Mouse (Mus musculus): ENCODE measurements around the gene Kremen2.
A peak's percentile ranks its signal among the peaks of the same experiment; 100 is the strongest.
"Not testable (repeated sequence)": the region's sequence is repeated elsewhere in the genome, so short reads cannot be mapped to it uniquely, and the experiment has no call there.

Gene Kremen2

DNA sequence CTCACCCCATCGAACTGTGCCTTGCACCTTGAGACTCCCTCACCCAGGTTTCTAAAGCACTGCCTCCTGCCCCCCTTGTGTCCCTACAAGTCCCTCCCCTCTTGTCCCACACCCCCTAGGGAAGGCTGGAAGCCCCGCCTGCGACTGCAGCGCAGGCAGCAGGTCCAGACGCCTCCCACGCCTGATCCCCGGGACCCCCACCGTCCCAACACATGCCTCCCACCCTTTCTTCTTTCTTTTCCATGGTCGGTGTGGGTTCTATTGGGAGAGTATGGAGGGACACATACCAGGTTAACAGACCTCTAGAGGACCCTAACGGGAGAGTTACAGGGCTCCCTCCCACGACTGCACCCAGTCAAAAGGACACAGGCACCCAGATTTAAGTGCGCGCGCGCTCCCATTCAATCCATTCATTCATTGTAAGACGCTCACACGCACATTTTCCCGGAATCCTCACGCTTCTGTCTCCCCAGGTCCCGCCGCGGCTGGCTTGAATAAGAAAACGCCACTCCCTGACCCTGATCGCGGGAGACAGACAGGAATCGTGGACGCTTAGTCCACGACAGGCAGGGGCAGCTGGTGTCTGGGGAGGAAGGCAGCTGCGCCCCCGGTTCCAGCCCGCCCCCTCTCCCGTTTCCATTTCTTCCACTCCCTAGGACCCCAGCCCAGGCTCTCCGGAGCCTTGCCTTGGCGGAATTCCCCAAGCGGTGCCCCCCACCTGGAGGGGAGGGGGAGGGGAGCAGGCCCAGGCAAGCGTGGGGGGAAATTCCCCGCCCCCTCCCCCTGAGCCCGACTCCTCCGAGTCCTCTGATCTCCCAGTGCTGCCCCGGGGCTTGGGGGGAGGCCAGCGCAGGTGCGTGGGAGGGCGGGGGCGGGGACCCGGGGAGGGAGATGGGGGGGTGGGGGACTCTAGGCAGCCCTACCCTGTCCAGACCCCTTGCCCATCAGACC, at the start of gene Kremen2:
Kremen2 (minus strand) TSS at position 533 of the 951 bp plus-strand sequence.
- no peak for DNase-seq (ENCODE audit: low spot score in 2 of 2)

DNA sequence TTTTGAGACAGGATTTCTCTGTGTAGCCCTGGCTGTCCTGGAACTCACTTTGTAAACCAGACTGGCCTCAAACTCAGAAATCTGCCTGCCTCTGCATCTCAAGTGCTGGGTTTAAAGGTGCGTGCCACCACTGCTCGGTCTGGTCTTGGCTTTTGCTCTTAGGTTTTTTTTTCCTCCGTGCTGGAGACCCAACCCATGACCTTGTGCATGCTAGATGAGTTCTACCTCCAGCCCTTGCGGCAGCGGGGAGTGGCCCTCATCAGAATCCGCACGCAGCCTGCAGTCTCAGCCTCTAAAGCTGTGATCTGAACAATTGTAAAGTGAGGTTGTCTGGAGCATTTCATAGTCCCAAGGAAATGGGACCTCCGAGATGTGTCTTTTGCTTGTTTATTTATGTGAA, 49.7 kb upstream of the Kremen2 start:
- DNase-seq (ENCODE audit: low spot score in 2 of 2): no peak

DNA sequence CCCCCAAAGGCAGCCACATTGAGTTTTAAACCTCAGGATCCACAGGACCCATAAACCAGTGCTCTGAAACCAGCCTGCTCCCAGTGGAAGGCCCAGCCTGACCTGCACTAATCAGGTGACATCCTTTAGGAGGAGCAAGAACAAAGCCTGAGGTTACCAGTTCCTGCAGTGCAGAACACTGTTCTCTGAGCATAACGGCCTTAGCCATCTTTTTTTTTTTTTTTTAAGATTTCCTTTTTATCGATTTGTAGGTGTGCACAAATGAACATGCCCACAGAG, 45.4 kb upstream of the Kremen2 start:
- DNase-seq (ENCODE audit: low spot score in 2 of 2): no peak

DNA sequence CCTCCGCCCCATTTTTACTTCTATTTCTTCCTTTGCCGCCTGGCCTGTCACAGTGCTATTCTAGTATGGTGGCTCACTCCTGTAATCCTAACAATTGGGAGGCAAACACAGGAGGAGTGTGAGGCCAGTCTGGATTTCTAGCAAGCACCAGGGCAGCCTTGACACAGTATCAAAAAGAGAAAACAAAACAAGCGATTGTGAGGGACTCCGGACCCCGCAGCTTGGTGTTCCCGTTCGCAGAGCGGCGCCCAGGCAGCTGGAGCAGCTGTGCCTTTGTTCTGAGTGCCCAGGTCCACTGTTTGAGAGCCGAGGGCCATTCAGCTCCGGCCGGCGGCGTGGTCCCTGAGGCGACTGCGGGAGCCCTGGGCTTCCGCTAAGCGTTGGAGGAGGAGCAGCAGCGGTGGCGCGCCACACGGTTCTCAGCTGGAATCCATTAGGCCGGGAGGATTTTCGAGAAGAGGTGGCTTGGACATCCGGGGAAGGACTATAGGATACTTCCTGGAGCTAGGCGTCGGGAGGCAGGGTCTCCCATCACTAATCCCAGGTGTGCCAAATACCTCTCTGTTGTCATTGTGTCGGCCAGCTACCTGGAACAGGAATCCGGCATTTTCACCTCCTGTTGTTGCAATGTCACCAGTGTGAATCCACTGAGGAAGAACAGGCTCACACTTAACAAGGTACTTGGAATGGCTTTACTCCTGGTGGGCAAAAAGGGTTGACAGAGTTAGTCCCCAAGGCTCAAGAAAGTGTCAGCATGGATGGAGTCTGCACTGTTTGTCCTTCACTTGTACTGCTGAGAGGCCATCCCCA, 44.8 kb upstream of the Kremen2 start, which contains the start of gene Srrm2:
Srrm2 (plus strand) TSS at position 264 of the 810 bp plus-strand sequence.
- DNase-seq (ENCODE audit: low spot score in 2 of 2): peak in 1 of 2 experiments; percentile 30

DNA sequence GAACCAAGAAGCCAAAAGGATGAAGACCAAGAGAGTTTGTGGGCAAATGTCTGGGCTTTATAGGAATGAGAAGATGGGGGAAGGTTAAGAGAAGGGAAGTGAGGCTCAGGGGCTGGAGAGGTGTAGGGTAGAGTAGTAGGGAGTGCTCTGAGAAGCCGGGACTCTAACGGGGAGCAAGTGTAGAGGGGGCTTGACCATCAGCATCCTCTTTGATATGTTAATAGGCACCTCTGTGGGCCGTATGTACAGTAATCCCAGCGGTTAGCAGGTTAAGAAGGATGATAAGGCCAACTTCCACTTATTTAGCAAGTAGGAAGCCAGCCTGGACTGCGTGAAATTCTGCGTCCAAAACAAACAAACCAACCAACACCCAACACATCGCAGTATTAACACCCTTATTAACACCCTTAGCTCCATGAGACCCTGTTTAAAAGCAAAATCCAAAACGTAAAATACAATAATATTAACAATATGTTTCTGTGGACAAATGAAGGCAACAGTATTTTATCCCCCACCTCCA, 44.2 kb upstream of the Kremen2 start:
- DNase-seq (ENCODE audit: low spot score in 2 of 2): no peak

DNA sequence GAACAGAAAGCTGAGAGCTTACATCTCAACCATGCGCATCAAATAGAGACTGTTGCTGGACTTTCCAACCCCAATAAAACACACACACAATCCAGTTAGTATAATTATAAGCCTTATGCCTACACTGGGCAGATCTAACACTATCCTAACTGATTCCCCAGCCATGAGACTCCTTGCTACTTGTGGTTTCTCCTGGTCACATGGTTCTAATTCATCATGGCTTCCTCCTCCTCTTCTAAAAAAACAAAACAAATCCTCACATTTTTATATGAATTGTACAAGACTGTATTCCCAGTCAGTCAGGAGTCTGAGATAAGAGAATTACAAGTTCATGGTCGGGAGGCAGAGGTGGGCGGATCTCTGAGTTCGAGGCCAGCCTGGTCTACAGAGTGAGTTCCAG, 43.3 kb upstream of the Kremen2 start:
- DNase-seq (ENCODE audit: low spot score in 2 of 2): no peak

DNA sequence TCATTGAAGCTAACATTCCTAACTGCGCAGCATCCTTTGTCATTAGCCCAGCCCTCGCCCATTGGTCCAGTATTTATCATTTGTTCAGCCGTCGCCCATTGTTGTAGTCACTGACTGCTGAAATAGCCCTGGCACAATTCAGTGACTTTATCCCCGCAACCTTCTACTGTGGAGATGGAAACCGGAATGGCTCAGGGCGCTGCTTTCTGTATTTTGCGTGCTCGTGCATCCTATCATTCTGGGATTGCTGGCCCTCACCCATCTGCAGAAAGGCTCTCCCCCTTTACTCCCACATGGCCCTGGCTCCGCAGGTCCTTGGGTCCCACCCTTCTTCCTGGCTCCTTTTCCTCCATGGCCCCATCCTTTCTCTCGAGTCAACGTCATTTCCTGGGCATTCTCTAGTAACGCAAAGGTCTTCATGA, 40.9 kb upstream of the Kremen2 start:
- DNase-seq (ENCODE audit: low spot score in 2 of 2): no peak

DNA sequence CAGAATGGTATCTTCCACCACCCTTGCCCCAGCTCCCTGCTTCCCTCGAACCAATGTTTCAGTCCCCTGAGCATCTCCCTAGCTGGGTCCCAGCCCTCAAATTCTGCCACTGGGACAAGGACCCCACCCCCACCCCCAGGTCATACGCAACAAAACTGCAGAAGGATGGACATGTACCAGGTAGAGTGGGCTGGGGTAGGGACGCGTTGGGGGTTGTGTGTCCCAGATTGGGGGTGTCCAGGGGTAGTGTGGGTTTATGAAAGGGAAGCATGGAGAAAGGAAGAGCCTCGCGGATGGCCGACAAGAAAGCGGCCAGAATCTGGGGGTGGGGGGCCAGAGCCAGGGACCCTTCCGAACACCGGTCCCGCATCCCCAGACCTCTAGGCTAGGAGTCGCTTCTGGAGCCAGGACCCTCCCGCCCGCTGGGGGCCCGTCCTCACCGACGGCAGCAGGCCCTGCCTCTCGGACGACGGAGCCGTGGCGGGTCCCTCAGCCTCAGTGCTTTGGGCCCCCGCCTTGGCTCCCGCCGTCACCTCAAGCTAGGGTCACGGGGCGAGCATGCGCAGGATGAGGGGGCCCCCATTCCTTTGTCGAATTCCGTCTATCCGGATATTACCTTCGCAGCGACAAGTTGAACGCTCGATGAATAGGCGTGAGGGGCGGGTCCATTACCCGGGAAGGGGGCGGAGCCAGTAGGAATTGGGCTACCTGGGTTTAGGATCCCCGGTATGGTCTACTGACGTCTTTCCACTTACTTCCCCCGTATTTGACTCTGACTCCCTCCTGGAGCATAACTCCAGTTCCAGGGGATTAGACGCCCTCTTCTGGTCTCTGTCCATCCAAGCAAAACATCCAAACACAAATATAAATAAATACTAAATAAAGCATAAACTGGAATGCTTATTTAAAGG, 40.2 kb upstream of the Kremen2 start, which contains the start of gene Flywch2:
Flywch2 (minus strand) TSS at position 521 of the 911 bp plus-strand sequence.
- peak; percentile 27 to 50 for DNase-seq (ENCODE audit: low spot score in 2 of 2)

DNA sequence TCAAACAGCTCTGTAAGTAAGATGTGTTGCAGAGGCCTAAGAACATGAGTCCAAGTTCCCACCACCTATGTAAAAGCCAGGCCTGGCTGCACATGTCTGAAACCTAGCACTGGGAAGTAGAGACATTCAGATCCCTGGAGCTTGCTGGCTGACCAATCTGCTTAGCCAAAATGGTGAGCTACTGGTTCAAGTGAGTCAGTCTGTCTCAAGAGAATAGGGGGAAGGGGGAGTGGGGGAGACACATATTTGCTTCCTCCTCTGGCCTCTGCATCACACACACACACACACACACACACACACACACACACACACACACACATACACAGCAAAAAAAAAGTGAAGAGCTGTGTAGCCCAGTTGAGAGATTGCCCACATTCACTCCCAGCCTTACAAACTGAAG, 37.7 kb upstream of the Kremen2 start:
- DNase-seq (ENCODE audit: low spot score in 2 of 2): no peak

DNA sequence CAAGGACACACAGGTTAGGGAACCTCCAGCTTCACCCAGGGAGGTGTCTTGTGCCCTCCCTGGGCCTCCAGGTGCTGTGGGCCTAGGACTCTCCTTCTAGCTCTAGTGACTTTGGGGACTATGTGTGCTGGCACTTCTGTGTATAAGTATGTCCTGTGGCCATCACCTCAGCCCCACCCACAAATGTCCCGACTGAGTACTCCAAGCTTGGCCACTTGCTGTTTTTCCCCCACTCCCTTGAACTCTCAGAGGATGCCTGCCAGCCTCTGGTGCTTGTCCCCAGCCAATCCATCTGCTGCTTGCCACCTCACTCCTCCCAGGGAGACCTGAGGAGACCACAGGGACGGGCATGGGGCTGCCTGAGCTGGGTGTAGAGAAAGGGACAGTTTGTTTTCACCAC, 32.8 kb upstream of the Kremen2 start:
- DNase-seq (ENCODE audit: low spot score in 2 of 2): no peak

DNA sequence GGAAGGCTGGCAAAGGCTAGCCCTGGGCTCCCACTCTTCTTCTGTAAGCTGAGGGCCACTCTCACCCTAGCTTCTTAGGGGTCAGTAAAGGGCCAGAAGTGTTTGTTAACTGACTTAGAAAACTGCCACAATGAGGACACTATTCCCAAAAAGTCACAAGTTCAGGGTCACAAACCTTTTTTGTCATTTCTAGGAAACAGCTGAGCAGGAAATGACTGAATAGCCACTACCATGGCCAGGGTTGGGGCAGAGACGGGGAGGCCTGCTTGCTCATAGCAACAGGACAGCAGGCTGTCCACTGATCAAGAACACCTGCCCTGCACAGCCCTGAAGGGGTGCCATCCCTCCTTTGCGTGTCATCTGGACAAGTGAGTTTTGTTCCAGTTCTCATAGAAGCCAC, 31.5 kb upstream of the Kremen2 start:
- DNase-seq (ENCODE audit: low spot score in 2 of 2): no peak

DNA sequence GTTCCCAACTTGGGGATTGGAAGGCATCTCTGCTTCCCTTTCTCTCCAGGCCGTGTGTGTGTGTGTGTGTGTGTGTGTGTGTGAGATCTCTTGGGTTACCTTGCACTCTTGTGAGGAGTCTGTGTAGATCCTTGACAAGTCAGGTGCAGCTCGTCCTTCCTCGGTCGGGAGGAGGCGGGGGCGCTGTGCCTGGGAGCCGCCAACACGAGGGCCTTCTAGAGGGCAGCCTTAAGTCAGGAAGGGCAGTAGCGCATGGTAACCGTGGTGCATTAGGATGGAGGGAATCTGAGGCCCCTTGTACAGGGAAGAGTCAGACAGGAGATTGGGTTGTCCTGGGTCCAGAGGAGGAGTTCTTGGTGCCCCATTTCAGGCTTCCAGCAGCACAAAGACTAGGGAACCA, 30.6 kb upstream of the Kremen2 start:
- no peak for DNase-seq (ENCODE audit: low spot score in 2 of 2)

DNA sequence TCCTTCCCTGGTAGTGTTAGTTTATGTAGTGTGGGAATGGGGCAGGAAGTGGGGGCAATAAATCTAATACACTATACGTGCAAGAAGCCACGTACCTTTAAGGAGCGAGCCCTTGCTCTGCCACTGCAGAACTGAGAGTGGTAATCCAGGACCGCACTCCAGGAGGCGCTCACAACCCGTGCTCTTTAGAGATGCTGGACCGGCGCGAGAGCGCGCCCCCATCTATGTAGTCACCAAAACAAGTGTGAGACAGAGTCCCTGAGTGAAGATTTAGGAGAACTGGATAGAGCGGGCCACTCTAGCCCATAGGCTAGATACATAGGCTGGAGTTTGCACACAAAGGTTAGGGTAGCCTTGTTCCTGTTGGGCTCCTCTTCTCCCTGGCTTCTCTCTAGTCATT, 28.5 kb upstream of the Kremen2 start:
- DNase-seq (ENCODE audit: low spot score in 2 of 2): peak; percentile 71 to 78

DNA sequence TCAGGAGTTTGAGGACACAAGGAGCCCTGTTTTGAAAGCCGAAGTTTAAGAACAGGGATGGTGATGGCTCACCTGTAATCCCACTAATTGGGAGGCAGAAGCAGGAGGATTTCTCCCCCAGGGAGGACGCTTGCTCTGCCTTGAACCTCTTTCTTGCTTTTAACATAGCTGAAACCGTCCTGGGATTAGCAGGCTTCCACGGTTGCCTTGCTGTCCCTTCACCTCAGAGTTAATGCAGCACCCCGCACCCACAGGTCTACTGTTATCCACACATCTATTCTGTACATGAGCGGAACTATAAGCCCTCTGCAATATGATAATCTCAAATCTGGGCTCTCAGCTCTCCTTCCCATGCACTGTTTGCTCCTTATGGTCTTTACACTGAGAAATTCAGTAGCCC, 28.0 kb upstream of the Kremen2 start:
- DNase-seq (ENCODE audit: low spot score in 2 of 2): no peak

DNA sequence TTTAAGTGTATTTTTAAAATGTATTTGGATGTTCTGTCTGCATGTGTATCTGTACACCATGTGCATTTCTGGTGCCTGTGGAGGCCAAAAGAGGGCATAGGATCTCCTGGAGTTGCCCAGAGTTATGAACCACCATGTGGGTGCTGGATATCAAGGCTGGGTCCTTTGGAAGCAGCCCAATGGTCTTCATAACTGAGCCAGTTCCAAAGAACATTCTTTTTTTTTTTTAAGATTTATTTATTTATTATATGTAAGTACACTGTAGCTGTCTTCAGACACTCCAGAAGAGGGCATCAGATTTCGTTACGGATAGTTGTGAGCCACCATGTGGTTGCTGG, 26.6 kb upstream of the Kremen2 start:
- not testable (repeated sequence) for DNase-seq (ENCODE audit: low spot score in 2 of 2)

DNA sequence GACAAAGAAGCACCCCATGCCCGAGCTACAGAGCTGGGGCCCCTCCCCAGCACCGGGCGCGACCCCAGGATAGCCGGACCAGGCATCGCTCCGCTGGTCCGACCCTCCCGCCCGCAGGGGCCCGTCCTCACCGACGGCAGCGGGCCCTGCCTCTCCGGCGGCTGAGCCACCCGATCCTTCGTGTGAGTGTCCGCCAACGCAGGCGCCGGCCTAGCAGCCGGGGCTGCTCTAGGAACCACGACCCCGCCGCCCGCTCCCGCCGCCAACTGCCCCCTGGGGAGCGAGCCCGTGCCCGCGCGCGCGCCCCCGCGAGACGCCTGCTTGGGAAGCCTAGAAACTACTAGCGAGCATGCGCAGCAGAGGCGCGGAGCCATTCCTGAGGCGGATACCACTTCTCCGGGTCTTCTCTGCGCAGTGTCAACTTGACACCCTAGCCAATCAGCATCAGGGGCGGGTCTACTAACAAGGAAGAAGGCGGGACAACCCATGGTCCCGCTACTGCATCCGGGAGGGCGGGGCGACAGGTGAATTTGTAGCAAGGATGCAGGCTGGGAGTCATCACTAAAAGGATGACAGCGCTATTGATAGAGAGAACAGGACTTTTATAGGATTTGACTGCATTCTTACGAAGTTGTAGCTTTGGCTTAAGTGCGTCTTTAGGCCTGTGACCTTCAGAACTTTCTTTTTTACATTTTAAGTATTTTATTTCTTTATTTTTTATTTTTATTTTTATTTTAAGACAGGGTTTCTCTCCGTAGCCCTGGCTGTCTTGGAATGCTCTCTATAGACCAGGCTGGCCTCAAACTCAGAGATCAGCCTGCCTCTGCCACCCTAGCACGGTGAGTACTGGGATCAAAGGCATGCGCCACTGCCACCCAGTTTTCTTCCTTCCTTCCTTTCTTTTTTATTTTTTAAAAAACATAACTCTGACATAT, 25.9 kb upstream of the Kremen2 start, which contains the start of gene Flywch1:
Flywch1 (minus strand) TSS at position 319 of the 935 bp plus-strand sequence.
- peak; percentile 92 to 93 for DNase-seq (ENCODE audit: low spot score in 2 of 2)

DNA sequence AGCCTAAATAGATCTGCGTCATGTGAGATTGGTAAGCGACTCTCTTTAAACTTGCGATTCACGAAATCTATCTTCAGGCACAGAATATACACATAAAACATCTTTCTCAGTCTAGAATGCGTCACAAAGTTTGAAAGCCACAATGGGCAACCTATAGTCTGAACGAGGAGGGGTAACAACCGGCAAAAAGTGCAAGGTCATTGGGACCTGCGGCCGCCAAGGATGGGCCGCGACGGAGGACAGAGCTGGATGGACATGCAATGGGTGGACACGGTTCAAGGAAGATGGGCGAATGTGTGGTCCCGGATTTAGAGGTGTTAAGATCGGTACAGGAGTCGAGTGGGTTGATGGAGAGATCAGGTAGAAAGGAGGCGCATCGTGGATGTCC, 25.3 kb upstream of the Kremen2 start:
- no peak for DNase-seq (ENCODE audit: low spot score in 2 of 2)

DNA sequence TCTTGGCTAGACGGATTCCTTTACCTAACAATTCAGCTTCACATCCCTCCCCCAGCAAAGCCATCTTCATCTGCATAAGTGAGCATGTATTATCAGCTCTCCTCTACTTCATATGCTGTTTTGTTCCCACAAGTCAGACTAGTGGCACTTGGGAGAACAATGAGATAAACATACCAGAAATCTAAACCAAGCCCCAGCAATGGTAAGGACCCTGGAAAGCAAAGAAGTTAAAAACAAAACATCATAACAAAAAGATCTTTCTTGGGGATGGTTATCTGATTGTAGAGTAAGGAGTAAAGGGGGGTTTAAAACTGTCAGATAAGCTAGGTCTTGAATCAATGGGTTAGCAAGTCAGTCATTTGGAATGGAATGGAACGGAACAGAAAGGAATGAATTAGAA, 24.9 kb upstream of the Kremen2 start:
- no peak for DNase-seq (ENCODE audit: low spot score in 2 of 2)

DNA sequence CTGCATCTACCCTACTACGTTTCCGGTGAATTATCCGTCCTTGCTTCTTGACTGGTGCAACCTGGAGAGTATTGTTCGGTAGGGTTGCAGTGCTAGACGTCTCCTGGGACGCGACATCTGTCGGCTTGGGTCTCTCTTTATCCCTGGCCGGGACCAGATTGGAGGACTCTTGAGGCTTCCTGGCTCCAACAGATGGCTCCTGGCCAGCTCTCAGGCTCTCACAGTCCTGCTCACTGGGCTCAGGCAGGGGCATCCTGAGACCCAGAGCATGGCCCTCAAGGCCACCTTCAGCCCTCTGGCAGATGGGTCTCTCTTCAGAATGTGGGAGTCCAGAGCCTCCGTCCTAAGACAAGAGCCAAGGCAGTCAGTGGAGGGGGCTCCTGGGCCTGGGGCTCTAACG, 17.3 kb upstream of the Kremen2 start:
- DNase-seq (ENCODE audit: low spot score in 2 of 2): no peak

DNA sequence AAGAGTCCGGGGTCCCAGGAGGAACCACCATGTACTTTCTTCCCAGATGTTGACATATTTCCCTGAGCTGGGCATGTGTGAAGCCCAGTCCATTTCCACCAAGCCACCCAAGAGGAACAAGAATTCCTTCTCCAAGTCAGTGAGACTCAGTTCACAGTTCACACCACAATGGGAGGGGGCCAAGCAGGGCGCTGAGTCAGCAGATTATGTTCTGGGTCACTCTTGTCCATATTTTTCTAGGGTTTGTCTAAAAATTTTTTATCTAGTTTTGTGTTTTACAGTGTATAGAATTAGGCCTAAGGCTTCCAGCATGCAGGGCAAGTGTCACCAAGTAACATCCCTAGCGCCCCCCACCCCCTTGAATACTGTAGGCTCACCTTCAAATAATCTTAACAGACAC, 15.5 kb upstream of the Kremen2 start:
- DNase-seq (ENCODE audit: low spot score in 2 of 2): no peak
